Mouse (Mus musculus): ENCODE measurements around the gene H2-M10.6.

H2-M10.6 gene

GRCm38 (mm10) chr17:36840961-36841445, 29.0 kb downstream of the H2-M10.6 start:
- no peak for DNase-seq (ENCODE audit: low spot score in 2 of 2)

- no peak for DNase-seq (ENCODE audit: low spot score in 2 of 2)
Measured at GRCm38 (mm10) chr17:36843696-36844095, 31.7 kb downstream of the H2-M10.6 start.

GRCm38 (mm10) chr17:36844286-36844719, 32.3 kb downstream of the H2-M10.6 start:
- DNase-seq (ENCODE audit: low spot score in 2 of 2): no peak

GRCm38 (mm10) chr17:36844725-36845124, 32.8 kb downstream of the H2-M10.6 start:
- no peak for DNase-seq (ENCODE audit: low spot score in 2 of 2)

GRCm38 (mm10) chr17:36848911-36849310, 36.9 kb downstream of the H2-M10.6 start:
- no peak for DNase-seq (ENCODE audit: low spot score in 2 of 2)

GRCm38 (mm10) chr17:36849992-36850391, 38.0 kb downstream of the H2-M10.6 start:
- no peak for DNase-seq (ENCODE audit: low spot score in 2 of 2)

GRCm38 (mm10) chr17:36851200-36851599, 39.2 kb downstream of the H2-M10.6 start:
- no peak for DNase-seq (ENCODE audit: low spot score in 2 of 2)

GRCm38 (mm10) chr17:36851627-36852026, 39.7 kb downstream of the H2-M10.6 start:
- no peak for DNase-seq (ENCODE audit: low spot score in 2 of 2)

GRCm38 (mm10) chr17:36855484-36855883, 43.5 kb downstream of the H2-M10.6 start:
- no peak for DNase-seq (ENCODE audit: low spot score in 2 of 2)

- no peak for DNase-seq (ENCODE audit: low spot score in 2 of 2)
Measured at GRCm38 (mm10) chr17:36856236-36856635, 44.3 kb downstream of the H2-M10.6 start.

- DNase-seq (ENCODE audit: low spot score in 2 of 2): no peak
Measured at GRCm38 (mm10) chr17:36858181-36858580, 46.2 kb downstream of the H2-M10.6 start.

GRCm38 (mm10) chr17:36861680-36862079, 49.7 kb downstream of the H2-M10.6 start:
- no peak for DNase-seq (ENCODE audit: low spot score in 2 of 2)
